Mouse (Mus musculus): ENCODE results near the gene Tmem95. TPM values are rescaled to one million over a fixed set of nuclear protein-coding genes. Genes with fewer than 3 reads are reported as not detected.
"Not testable (repeated sequence)": the region's sequence is repeated elsewhere in the genome, so short reads cannot be mapped to it uniquely, and the experiment has no call there.

The Tmem95 gene
- total RNA-seq, 2 experiments from 2014 or later, result not detected

- ATAC-seq (replicated peaks; ENCODE audit: low FRiP score, poor library complexity, severe bottlenecking), result no peak
Observed at GRCm38 (mm10) chr11:69881787-69882670, 4.2 kb upstream of the Tmem95 start.

- peak; percentile 37 for ATAC-seq (replicated peaks; ENCODE audit: low FRiP score, poor library complexity, severe bottlenecking)
Observed at GRCm38 (mm10) chr11:69880853-69881603, 3.2 kb upstream of the Tmem95 start, which contains the start of gene Kctd11. Kctd11 (minus strand) TSS chr11:69881406.

- peak; percentile 60 for ATAC-seq (replicated peaks; ENCODE audit: low FRiP score, poor library complexity, severe bottlenecking)
Observed at GRCm38 (mm10) chr11:69880506-69880852, 2.7 kb upstream of the Tmem95 start.

GRCm38 (mm10) chr11:69879711-69880110 is 1.9 kb upstream of the Tmem95 start:
- ATAC-seq (replicated peaks; ENCODE audit: low FRiP score, poor library complexity, severe bottlenecking), result no peak

- no peak for ATAC-seq (replicated peaks; ENCODE audit: low FRiP score, poor library complexity, severe bottlenecking)
Observed at GRCm38 (mm10) chr11:69878952-69879351, 1.1 kb upstream of the Tmem95 start.

GRCm38 (mm10) chr11:69878399-69878798 is 581 bp upstream of the Tmem95 start:
- ATAC-seq (replicated peaks; ENCODE audit: low FRiP score, poor library complexity, severe bottlenecking), result no peak

- ATAC-seq (replicated peaks; ENCODE audit: low FRiP score, poor library complexity, severe bottlenecking), result peak; percentile 73
Observed at GRCm38 (mm10) chr11:69876867-69877266, 951 bp downstream of the Tmem95 start.

GRCm38 (mm10) chr11:69876186-69876585 is 1.6 kb downstream of the Tmem95 start:
- ATAC-seq (replicated peaks; ENCODE audit: low FRiP score, poor library complexity, severe bottlenecking), result no peak

- no peak for ATAC-seq (replicated peaks; ENCODE audit: low FRiP score, poor library complexity, severe bottlenecking)
Observed at GRCm38 (mm10) chr11:69872451-69872850, 5.4 kb downstream of the Tmem95 start.

- no peak for ATAC-seq (replicated peaks; ENCODE audit: low FRiP score, poor library complexity, severe bottlenecking)
Observed at GRCm38 (mm10) chr11:69871822-69872221, 6.0 kb downstream of the Tmem95 start.

GRCm38 (mm10) chr11:69870289-69871069 is 7.3 kb downstream of the Tmem95 start:
- no peak for ATAC-seq (replicated peaks; ENCODE audit: low FRiP score, poor library complexity, severe bottlenecking)

- no peak for ATAC-seq (replicated peaks; ENCODE audit: low FRiP score, poor library complexity, severe bottlenecking)
Observed at GRCm38 (mm10) chr11:69867335-69867734, 10.5 kb downstream of the Tmem95 start.

GRCm38 (mm10) chr11:69865561-69865960 is 12.3 kb downstream of the Tmem95 start:
- ATAC-seq (replicated peaks; ENCODE audit: low FRiP score, poor library complexity, severe bottlenecking), result no peak

- ATAC-seq (replicated peaks; ENCODE audit: low FRiP score, poor library complexity, severe bottlenecking), result peak; percentile 54; the same call in 1 of the 2 replicates
Observed at GRCm38 (mm10) chr11:69864138-69864860, 13.5 kb downstream of the Tmem95 start.

- not testable (repeated sequence) for ATAC-seq (replicated peaks; ENCODE audit: low FRiP score, poor library complexity, severe bottlenecking)
Observed at GRCm38 (mm10) chr11:69863729-69864128, 14.1 kb downstream of the Tmem95 start.

- ATAC-seq (replicated peaks; ENCODE audit: low FRiP score, poor library complexity, severe bottlenecking), result no peak
Observed at GRCm38 (mm10) chr11:69858113-69858998, 19.5 kb downstream of the Tmem95 start, which contains the start of gene Tnk1. Tnk1 (minus strand) TSS chr11:69858730.

- peak; percentile 60 for ATAC-seq (replicated peaks; ENCODE audit: low FRiP score, poor library complexity, severe bottlenecking)
Observed at GRCm38 (mm10) chr11:69855347-69855746, 22.5 kb downstream of the Tmem95 start.

- 0 out of 2 replicates have a peak, but pooled peaks have one; percentile 9 for ATAC-seq (replicated peaks; ENCODE audit: low FRiP score, poor library complexity, severe bottlenecking)
Observed at GRCm38 (mm10) chr11:69854680-69855079, 23.1 kb downstream of the Tmem95 start.
